Mouse (Mus musculus): ENCODE results near the gene Fbxo27.
"Not testable (repeated sequence)": the region's sequence is repeated elsewhere in the genome, so short reads cannot be mapped to it uniquely, and the experiment has no call there.

Gene Fbxo27

GRCm38 (mm10) chr7:28692545-28693320, at the start of gene Fbxo27:
Gene Fbxo27, plus strand, starts transcription at chr7:28692849.
- peak; percentile 48 for DNase-seq (ENCODE audit: extremely low spot score)

DNA sequence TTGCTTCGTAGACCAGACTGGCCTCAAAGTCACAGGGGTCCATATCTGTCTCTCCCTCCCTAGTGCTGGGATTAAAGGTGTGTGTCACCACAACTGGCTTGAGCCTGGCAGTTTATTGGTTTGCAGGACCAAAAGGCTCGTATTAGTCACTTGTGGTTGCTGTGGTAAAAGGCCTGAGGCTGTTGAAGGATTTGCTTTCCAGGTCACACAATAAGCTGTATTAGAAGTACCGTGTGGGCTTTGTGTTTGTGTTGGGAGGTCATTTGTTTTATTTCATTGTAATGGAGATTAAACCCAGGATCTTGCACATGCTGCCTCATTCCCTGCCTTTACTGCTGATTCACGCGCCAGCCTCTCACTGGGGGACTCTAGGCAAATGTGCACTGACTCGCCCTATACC, 47.3 kb upstream of the Fbxo27 start:
- no peak for DNase-seq (ENCODE audit: extremely low spot score)

- no peak for DNase-seq (ENCODE audit: extremely low spot score)
These were observed 46.6 kb upstream of the Fbxo27 start for GRCm38 (mm10) chr7:28645947-28646475.

DNA sequence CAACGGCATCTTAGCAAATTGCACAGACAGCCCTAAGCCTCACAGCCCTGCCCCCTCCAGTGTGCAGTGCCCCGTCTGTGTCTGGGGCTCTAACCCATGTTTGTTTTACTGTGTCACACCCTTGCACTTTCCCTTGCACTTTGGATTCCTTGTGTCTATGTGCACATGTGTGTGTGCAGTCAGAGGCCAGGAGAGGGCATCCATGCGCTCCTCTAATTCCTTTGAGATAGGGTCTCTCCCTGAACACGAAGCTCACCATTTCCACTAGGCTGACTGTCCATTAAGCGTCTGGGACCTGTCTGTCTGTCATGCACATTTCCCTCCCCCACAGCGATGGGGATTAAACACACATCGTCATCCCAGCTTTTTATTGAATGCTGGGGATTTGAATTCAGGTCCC, 45.6 kb upstream of the Fbxo27 start:
- DNase-seq (ENCODE audit: extremely low spot score): no peak

DNA sequence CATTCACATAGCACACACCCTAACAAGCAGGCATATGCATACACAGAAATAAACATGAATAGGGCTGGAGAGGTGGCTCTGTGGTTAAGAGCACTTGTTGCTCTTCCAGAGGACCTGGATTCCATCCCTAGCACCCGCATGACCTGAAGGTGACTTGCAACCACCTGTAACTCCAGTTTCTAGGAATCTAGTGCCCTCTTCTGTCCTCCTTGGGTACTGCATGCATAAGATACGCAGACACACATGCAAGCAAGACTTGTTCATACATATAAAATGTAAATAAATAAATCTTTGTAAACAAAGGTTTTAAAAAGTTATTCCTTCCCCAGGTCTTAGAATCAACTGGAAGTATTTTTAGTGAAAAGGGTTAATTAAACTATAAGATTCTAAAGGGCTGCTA, 41.5 kb upstream of the Fbxo27 start:
- DNase-seq (ENCODE audit: extremely low spot score): no peak

DNA sequence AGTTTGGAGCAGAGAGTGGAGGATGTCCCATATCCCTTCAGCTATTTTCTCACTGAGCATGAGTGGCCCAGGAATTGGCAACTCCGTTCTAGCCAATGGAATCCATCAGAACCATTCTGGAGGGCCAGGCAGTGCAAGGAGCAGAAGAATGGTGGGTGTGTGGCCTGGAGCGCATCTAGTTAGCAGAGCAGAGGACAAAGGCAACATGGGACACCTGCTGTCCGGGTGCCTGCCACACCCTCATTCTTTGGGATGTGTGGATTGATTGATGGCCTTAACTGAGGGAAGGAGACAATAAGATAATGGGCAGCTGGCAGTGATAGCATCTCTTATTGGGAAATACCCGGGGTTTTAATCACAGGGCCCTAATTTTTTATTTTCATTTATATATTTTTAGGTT, 36.2 kb upstream of the Fbxo27 start:
- no peak for DNase-seq (ENCODE audit: extremely low spot score)

DNA sequence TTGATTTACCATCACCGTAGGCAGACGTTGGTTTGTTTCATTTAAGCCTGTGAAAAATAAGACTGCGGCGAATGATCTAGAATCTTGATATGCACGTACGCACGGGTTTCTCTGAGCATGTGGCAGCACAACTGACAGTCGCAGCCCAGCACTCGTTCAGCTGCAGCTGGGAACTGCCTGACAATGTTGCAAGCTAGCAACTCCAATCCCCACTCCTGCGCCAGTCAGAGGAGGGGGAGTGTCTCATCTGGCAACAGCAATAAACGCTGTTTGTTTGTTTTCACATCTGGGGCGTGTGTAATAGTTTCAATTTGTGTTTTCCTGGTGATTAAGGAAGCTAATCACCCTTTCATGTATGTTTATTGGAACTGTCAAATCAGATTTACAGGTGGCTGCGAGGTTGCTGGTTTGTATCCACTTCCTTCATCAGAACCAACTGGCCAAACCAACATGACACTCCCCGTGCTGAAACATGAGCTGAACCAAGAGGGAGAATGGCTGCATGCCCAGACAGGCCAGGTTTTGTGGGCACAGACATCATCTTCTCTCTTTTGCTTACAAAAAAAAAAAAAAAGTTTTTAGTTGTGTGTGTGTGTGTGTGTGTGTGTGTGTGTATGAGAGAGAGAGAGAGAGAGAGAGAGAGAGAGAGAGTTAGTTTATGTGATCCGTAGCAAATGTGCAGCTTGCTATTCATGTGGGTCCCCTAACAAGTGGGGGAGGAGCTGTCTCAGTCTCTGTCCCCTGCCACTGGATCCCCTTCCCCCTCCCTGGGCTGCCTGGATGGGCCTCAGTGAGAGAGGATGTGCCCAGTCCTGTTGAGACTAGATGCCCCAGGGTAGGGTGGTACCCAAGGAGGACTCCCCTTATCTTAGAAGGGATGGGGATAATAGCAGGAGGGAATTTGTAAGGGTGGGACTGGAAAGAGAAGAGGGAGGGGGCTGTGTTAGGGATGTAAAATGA, 26.7 kb upstream of the Fbxo27 start:
- DNase-seq (ENCODE audit: extremely low spot score): peak; percentile 24

GRCm38 (mm10) chr7:28671172-28671571, 21.5 kb upstream of the Fbxo27 start:
- no peak for DNase-seq (ENCODE audit: extremely low spot score)

DNA sequence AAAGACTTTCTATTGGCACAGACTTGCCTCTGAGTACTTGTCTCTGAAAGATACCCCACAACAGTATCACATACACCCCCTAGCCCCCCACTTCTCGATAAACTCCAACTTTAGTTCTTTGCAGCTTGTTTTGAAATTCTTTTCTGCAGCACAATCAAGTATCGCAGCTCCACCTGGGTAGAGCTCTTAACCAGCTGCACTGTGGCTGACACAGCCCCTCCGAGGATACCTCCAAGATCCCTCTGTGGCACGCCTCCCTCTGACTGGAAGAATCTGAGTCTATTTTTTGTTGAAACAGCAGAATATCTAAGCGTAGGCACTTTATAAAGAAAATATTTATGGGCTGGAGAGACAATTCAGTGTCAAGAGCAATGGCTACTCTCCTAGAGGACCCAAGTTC, 20.4 kb upstream of the Fbxo27 start:
- no peak for DNase-seq (ENCODE audit: extremely low spot score)

DNA sequence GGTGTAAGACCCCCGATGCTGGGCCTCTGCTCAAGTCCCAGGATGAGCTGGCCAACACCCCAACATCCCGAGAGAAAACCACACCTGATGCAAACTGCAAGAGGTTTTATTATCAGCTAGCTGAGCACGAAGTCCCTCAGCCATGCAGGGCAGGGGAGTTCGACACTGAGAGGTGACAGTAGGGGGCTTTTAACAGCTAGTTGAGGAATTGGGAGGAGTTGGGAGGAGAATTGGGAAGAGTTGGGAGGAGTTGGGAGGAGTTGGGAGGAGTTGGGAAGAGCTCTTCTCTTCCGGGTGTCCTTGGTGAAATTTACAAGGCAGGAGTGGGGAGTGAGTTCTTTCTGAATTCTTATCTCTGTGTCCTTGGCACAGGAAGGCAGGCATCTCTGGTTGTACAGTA, 19.9 kb upstream of the Fbxo27 start:
- not testable (repeated sequence) for DNase-seq (ENCODE audit: extremely low spot score)

GRCm38 (mm10) chr7:28674994-28675393, 17.7 kb upstream of the Fbxo27 start:
- no peak for DNase-seq (ENCODE audit: extremely low spot score)

DNA sequence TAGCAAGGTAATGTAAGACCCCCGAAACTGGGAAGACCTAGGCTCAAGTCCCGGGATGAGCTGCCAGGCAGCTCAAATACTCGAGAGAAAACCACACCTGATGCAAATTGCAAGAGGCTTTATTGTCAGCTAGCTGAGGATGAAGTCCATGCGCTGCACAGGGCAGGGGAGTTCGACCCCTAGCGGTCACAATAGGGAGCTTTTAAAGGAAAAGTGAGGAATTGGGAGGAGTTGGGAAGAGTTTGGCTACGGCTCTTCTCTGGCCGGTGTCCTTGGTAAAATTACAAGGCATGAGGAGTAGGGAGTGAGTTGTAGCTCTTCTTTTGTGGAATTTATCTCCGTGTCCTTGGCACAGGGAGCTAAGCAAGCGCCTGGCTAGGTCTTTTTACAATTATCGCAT, 16.9 kb upstream of the Fbxo27 start:
- peak; percentile 27 for DNase-seq (ENCODE audit: extremely low spot score)

DNA sequence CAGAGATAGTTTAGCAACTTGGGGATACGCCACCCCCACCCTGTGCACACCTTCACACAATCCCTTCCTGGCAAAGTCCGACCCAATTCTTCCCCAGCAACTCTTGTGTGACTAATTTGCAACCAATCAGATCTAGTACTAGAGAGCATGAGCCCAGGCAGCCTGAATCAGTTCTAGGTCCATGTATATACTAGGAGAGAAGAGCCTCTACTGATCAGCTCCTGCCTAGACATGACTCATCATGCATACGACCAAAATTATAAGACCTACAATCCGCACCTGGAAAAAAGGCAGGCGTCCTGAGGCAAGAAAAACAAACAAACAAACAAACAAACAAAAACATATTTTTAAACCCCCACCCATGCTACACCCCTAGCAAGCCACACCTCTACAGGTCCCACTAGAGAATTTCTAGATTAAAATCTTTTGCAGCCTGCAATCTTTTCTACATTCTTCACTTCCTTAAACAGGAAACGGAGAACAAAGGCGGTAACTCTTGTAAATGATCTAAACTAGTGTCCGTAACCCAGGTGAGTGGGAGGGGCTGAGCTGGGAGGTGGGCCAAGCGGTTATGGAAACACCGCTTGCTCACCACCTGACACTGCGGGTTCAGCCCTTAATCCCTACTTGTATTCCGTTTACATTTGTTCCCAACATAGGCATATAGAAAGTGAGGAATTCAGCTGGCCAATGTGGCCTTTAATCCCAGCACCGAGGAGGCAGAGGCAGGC, 15.7 kb upstream of the Fbxo27 start:
- no peak for DNase-seq (ENCODE audit: extremely low spot score)

DNA sequence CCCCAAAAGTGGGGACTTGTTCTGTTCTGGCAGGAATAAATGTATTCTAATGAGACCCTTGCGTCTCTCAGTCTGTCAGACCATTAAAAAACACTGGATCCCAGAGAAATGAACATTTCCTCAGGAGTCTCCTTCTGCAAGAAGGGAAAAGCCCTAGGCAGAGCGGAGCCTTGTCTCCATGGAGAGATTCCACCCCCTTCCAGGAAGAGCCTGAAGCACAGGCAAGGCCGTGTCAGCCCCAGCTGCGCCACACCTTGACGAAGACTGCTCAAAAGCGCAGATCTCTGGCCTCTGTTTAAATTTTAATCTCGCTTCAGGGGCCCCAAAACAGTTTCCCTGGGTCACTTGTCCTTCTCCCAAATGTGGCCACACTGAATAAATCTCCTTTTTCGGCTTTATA, 15.0 kb upstream of the Fbxo27 start:
- no peak for DNase-seq (ENCODE audit: extremely low spot score)

DNA sequence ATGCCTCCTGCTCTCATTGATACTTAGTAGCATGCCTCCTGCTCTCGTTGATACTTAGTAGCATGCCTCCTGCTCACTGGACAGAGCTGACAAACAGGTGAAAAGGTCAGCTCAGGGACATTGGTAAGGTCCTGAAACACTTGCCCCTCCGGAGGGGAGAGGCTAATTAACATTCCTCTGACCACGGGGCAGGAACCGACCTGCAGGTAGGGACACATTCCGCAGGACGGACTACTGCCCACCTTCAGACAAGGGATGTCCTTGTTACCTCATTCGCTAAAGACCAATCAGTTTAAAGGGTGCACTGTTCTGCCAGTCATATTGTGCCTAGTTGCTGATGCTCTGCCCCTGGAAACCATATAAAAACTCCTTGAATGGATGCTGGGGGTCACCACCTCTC, 1.6 kb upstream of the Fbxo27 start:
- no peak for DNase-seq (ENCODE audit: extremely low spot score)

DNA sequence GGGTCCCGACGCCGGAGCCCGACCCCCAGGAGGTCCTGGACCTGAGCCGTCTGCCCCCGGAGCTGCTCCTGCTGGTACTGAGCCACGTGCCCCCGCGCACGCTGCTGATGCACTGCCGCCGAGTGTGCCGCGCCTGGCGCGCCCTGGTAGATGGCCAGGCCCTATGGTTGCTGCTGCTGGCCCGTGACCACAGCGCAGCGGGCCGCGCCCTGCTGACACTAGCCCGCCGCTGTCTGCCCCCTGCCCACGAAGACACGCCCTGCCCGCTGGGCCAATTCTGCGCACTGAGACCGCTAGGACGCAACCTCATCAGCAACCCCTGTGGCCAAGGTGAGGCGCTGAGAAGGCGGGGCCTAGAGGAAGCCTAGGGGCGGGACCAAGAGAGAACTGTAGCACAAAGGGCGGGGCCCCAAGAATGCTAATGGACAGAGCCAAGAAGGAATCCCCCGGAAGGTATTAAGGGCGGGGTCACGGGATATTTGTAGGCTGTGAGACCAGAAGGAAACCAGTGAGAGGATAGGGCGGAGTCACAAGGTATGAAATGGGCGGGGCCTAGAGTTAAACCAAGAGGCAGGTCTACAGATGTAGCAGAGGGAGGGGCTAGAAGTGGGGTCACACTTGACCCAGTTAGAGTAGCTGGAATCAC, 795 bp downstream of the Fbxo27 start:
- DNase-seq (ENCODE audit: extremely low spot score): peak; percentile 85

DNA sequence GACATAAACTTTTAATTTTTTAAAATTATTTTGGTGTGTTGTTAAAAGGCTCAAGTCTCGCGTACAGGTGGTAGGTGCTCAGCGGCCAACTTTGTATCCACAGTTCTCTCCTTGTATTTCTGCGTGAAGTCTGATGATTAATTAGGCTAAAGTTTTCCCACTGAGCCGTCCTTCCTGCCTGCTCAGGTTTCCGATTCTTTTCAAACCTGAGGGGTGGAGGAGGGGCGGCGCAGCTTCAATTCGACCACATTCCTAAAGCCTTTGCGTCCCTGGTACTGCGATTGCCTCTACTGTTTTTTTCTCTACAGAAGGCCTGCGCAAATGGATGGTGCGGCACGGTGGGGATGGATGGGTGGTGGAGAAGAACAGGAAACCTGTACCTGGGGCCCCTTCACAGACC, 1.8 kb downstream of the Fbxo27 start:
- peak; percentile 48 for DNase-seq (ENCODE audit: extremely low spot score)

GRCm38 (mm10) chr7:28694966-28695511, 2.4 kb downstream of the Fbxo27 start:
- no peak for DNase-seq (ENCODE audit: extremely low spot score)

GRCm38 (mm10) chr7:28697277-28697676, 4.6 kb downstream of the Fbxo27 start:
- DNase-seq (ENCODE audit: extremely low spot score): no peak

DNA sequence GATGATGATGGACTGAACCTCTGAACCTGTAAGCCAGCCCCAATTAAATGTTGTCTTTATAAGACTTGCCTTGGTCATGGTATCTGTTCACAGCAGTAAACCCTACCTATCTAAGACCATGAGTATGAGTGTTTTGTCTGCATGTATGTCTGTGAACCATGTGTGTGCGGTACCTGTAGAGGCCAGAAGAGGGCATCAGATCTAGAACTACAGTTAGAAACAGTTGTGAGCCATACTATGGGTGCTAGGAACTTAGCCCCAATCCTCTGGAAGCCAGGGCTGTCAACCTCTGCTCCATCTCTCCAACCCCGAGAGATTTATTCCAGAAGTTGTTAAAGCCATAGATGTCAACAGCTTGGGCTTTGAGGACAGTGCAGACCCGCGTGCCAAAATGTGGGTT, 7.6 kb downstream of the Fbxo27 start:
- DNase-seq (ENCODE audit: extremely low spot score): no peak

DNA sequence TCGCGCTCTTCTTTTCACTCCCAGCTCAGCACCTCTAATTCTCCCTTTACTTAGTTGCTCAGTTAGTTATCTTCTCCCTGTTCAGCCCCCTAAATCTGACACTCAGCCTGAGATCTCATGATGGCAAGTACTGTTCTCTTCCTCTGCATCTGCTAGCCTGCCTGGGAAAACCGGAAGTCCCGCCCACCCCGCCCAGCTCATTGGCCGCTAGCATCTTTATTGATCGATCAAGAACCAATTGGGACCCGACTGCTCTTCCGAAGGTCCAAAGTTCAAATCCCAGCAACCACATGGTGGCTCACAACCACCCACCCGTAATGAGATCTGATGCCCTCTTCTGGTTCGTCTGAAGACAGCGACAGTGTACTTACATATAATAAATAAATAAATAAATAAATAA, 8.7 kb downstream of the Fbxo27 start:
- not testable (repeated sequence) for DNase-seq (ENCODE audit: extremely low spot score)
